Mouse (Mus musculus) inflammation-experienced regulatory T-cells (primary cell): ENCODE measurements around the gene Krt16. TPM values are rescaled to one million over a fixed set of nuclear protein-coding genes. Genes with fewer than 3 reads are reported as not detected.

Source experiments
- polyA plus RNA-seq, 2 experiments: library from polyadenylated mRNA; unstranded; fragments of 100-300 nt; shearing (Covaris generic); gene quantifications; one replicate each; pipeline ENCODE4 v1.2.1; 2017

Gene Krt16
- polyA plus RNA-seq, result 1 to 10 TPM in 1 of 2 experiments, not detected in 1; 1.3 TPM

DNA sequence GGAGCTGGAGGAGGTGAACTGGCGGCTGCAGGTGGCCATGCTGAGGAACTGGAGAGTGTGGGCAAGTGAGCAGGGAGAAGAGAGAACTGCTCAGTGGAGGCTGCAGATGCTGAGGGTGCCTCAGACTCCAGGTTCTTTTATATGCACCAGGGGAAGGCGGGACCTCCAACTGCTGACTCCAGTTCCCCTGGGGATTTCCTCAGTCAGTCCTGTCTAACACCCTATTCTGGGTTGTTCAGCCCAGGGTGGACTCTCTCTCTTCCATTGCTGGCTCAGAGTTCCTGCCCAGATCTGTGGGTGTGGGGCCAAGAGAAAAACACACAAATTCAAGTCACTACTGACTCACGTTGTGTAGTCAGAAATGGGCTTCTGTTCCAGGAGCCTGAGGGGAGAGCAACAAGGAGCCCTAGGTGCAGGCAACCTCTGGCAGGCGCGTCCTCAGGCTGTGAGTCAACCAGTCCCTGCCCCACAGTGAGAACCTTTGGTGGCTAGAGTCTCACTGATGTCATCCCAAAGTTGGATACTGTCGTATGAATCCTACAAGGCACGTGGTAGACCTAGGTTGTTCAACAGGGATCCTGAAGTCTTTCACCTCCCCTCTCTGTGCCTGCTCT lies at the start of gene Krt16:
Gene Krt16, minus strand, starts transcription at position 51 of the 614 bp plus-strand sequence.

DNA sequence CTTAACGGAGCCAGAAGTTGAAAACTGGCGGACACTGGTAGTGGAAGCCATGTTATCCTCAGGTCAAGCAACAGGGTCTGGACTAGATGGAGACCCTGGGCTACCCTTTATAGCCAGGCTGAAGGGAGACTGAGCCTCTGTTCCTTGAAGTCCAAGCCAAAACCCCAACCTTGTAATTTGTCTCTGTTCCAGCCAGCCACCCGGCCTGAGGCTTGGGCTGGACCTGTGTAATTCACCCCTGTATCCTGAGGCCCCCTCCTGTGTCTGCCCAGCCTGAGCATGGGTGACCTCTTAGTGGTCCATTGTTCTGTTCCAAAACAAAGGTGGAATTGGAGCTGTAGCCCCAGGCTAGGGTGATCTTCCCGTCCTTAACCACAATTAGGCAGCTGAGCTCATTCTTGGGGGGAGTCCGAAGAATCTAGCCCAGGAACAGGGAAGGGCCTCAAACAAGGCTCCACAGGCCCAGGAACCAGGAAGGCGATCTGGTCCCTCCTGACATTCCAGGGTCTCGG lies 21.2 kb upstream of the Krt16 start, which contains the start of gene Krt42:
Gene Krt42, minus strand, starts transcription at position 51 of the 512 bp plus-strand sequence.

DNA sequence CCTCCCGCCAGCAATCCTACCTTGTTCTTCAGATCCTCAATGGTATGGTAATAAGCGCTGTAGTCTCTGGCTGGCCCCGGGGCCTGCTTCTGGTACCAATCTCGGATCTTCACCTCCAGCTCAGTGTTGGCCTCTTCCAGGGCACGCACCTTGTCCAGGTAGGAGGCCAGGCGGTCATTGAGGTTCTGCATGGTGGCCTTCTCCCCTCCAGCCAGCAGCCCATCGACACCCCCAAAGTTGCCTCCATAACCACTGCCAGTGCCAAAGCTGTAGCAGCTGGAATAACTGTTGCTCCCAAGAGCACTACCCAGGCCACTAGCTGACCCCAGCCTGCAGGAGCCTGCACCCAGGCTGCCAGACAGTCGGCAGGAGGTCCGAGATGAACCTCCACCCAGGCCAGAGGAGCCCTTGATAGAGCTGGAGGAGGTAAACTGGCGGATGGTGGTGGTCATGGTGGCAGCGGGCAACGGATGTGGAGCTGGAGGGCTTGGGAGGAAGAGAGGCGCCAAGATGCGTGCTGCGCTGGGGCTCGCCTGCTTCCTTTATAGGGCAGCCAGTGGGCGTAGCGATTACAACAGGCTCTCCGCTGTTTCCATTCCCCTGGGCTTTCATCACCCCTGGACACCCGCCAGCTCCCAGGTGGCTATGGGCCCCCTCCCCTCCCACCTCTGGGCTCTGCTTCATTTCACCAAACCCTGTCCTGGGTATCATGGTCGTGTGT lies 12.0 kb upstream of the Krt16 start, which contains the start of gene Krt17:
Gene Krt17, minus strand, starts transcription at position 516 of the 721 bp plus-strand sequence.

DNA sequence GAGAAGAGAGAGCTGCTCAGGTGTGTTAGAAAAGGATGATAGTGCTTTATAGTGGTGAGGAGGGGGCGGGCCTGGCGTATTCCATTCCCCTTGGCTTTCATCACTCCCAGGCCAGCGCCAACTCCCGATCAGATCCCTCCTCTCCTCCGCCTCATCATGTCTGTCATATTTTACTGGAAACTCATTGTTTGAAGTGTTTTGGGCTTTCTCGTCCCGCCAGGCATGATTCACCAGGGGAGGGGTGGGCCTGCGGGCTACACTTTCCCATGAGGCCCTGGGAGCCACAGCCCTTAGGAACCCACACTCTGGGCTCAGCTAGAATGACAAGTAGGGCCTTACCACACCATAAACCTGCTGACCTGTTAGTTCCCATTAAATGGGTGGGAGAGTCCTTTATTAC lies 41.2 kb downstream of the Krt16 start, which contains the start of gene Krt14:
Gene Krt14, minus strand, starts transcription at position 51 of the 400 bp plus-strand sequence.

Other genes with a start within 250 kb of the Krt16 start
- not detected for gene Krt33a, start 232.7 kb downstream of the Krt16 start, polyA plus RNA-seq
- not detected for gene Krt33b, start 219.0 kb downstream of the Krt16 start, polyA plus RNA-seq
- under 1 TPM in 1 of 2 experiments, not detected in 1; 0.92 TPM for gene Krt34, start 207.3 kb downstream of the Krt16 start, polyA plus RNA-seq
- gene Krt31, start 198.4 kb downstream of the Krt16 start, polyA plus RNA-seq, result under 1 TPM; 0.19 to 0.24 TPM
- gene Krt32, start 160.7 kb downstream of the Krt16 start, polyA plus RNA-seq, result not detected
- gene Krt35, start 152.7 kb downstream of the Krt16 start, polyA plus RNA-seq, result under 1 TPM in 1 of 2 experiments, not detected in 1; 0.27 TPM
- gene Krt36, start 143.3 kb downstream of the Krt16 start, polyA plus RNA-seq, result under 1 TPM; 0.34 to 0.44 TPM
- gene Krt13, start 127.3 kb downstream of the Krt16 start, polyA plus RNA-seq, result under 1 TPM in 1 of 2 experiments, not detected in 1; 0.22 TPM
- under 1 TPM in 1 of 2 experiments, not detected in 1; 0.71 TPM for gene Krt15, start 113.0 kb downstream of the Krt16 start, polyA plus RNA-seq
- gene Krt19, start 100.2 kb downstream of the Krt16 start, polyA plus RNA-seq, result under 1 TPM; 0.33 to 0.70 TPM
- under 1 TPM in 1 of 2 experiments, not detected in 1; 0.21 TPM for gene Krt9, start 55.7 kb downstream of the Krt16 start, polyA plus RNA-seq
- not detected for gene Krt14, start 41.4 kb downstream of the Krt16 start, polyA plus RNA-seq
- 1 to 10 TPM; 1.3 to 2.5 TPM for gene Krt17, start 12.1 kb upstream of the Krt16 start, polyA plus RNA-seq
- not detected for gene Krt42, start 21.0 kb upstream of the Krt16 start, polyA plus RNA-seq
- 1,000 to 10,000 TPM; 2,499 to 2,744 TPM for gene Eif1, start 71.0 kb upstream of the Krt16 start, polyA plus RNA-seq
- not detected for gene Gast, start 85.5 kb upstream of the Krt16 start, polyA plus RNA-seq
- 1 to 10 TPM; 2.2 to 3.5 TPM for gene Hap1, start 107.2 kb upstream of the Krt16 start, polyA plus RNA-seq
- gene Jup, start 148.9 kb upstream of the Krt16 start, polyA plus RNA-seq, result 1 to 10 TPM; 3.0 to 3.8 TPM
- under 1 TPM in 1 of 2 experiments, not detected in 1; 0.51 TPM for gene P3h4, start 165.9 kb upstream of the Krt16 start, polyA plus RNA-seq
- gene Fkbp10, start 166.8 kb upstream of the Krt16 start, polyA plus RNA-seq, result under 1 TPM in 1 of 2 experiments, not detected in 1; 0.18 TPM
- 100 to 1,000 TPM; 137 to 155 TPM for gene Nt5c3b, start 192.9 kb upstream of the Krt16 start, polyA plus RNA-seq
- gene Klhl10, start 193.0 kb upstream of the Krt16 start, polyA plus RNA-seq, result 1 to 10 TPM in 1 of 2 experiments, under 1 TPM in 1; 0.34 to 1.3 TPM
- gene Klhl11, start 223.8 kb upstream of the Krt16 start, polyA plus RNA-seq, result 1 to 10 TPM; 4.0 to 6.3 TPM